Mouse (Mus musculus): ENCODE measurements around the gene Psip1. TPM values are rescaled to one million over a fixed set of nuclear protein-coding genes. Genes with fewer than 3 reads are reported as not detected.
A peak's percentile ranks its signal among the peaks of the same experiment; 100 is the strongest.
"Not testable (repeated sequence)": the region's sequence is repeated elsewhere in the genome, so short reads cannot be mapped to it uniquely, and the experiment has no call there.

The Psip1 gene
- 69.0 and 82.9 TPM in 2 replicates for polyA plus RNA-seq (2015; fragmentation: Nextera tagmentation; extraction: Ambion mirVana)

- Histone ChIP-seq H3K4me2 (ENCODE audit: low read depth, low read length) (peak within 1 kb of the TSS; percentile 90), H3K9ac (ENCODE audit: low read length) (peak within 1 kb of the TSS; percentile 83), H3K27me3 (ENCODE audit: control insufficient read depth, insufficient read depth, low read length) (no peaks in the 10 kb centered on the region), H3K4me3 (ENCODE audit: low read length) (peak within 1 kb of the TSS; percentile 86), H3K9me3 (replicated peaks; ENCODE audit: control insufficient read depth, low read length) (no peaks in the 10 kb centered on the region), H3K27ac (ENCODE audit: low read length) (peak within 1 kb of the TSS; percentile 98), H3K36me3 (ENCODE audit: control insufficient read depth, insufficient read depth) (peaks cover 12% of the 10 kb centered on the region), H3K4me1 (ENCODE audit: control insufficient read depth, insufficient read depth, low read length) (peaks cover 13% of the 10 kb centered on the region)
- ATAC-seq (replicated peaks; ENCODE audit: extremely low read depth, insufficient read depth, low FRiP score), result peak; percentile 87
- WGBS, result under 1% methylated on average over 69 of the region's 86 CpGs
These were observed at the start of gene Psip1 for GRCm38 (mm10) chr4:83486117-83486901. Psip1 (minus strand) TSS chr4:83486459.

GRCm38 (mm10) chr4:83534024-83534423 is 47.8 kb upstream of the Psip1 start:
- no peaks in the 10 kb centered on the region for H3K27me3 ChIP-seq (ENCODE audit: control insufficient read depth, insufficient read depth, low read length)
- no peak overlapping the region for H3K4me2 ChIP-seq (ENCODE audit: low read depth, low read length)
- no peak overlapping the region for H3K9ac ChIP-seq (ENCODE audit: low read length)
- H3K4me1 ChIP-seq (ENCODE audit: control insufficient read depth, insufficient read depth, low read length), result no peaks in the 10 kb centered on the region
- H3K27ac ChIP-seq (ENCODE audit: low read length), result no peak overlapping the region
- ATAC-seq (replicated peaks; ENCODE audit: extremely low read depth, insufficient read depth, low FRiP score), result no peak
- no peak overlapping the region for H3K4me3 ChIP-seq (ENCODE audit: low read length)
- WGBS, result 61% methylated on average over 7 of the region's 7 CpGs
- H3K36me3 ChIP-seq (ENCODE audit: control insufficient read depth, insufficient read depth), result no peaks in the 10 kb centered on the region
- no peaks in the 10 kb centered on the region for H3K9me3 ChIP-seq (replicated peaks; ENCODE audit: control insufficient read depth, low read length)

- Histone ChIP-seq H3K4me1 (ENCODE audit: control insufficient read depth, insufficient read depth, low read length) (no peaks in the 10 kb centered on the region), H3K4me3 (ENCODE audit: low read length) (no peak overlapping the region), H3K36me3 (ENCODE audit: control insufficient read depth, insufficient read depth) (no peaks in the 10 kb centered on the region), H3K9ac (ENCODE audit: low read length) (no peak overlapping the region), H3K9me3 (replicated peaks; ENCODE audit: control insufficient read depth, low read length) (no peaks in the 10 kb centered on the region), H3K4me2 (ENCODE audit: low read depth, low read length) (no peak overlapping the region), H3K27ac (ENCODE audit: low read length) (no peak overlapping the region), H3K27me3 (ENCODE audit: control insufficient read depth, insufficient read depth, low read length) (no peaks in the 10 kb centered on the region)
- WGBS, result 80% methylated on average over 9 of the region's 9 CpGs
- ATAC-seq (replicated peaks; ENCODE audit: extremely low read depth, insufficient read depth, low FRiP score), result no peak
These were observed 47.1 kb upstream of the Psip1 start for GRCm38 (mm10) chr4:83533168-83533911.

GRCm38 (mm10) chr4:83530060-83530459 is 43.8 kb upstream of the Psip1 start:
- H3K4me1 ChIP-seq (ENCODE audit: control insufficient read depth, insufficient read depth, low read length); H3K9ac ChIP-seq (ENCODE audit: low read length); H3K36me3 ChIP-seq (ENCODE audit: control insufficient read depth, insufficient read depth); H3K4me2 ChIP-seq (ENCODE audit: low read depth, low read length); H3K27ac ChIP-seq (ENCODE audit: low read length); H3K27me3 ChIP-seq (ENCODE audit: control insufficient read depth, insufficient read depth, low read length); ATAC-seq (replicated peaks; ENCODE audit: extremely low read depth, insufficient read depth, low FRiP score); H3K9me3 ChIP-seq (replicated peaks; ENCODE audit: control insufficient read depth, low read length); H3K4me3 ChIP-seq (ENCODE audit: low read length): not testable (repeated sequence)
- WGBS, result 94% methylated on average over 4 of the region's 4 CpGs

GRCm38 (mm10) chr4:83527921-83528320 is 41.7 kb upstream of the Psip1 start:
- peaks cover 4% of the 10 kb centered on the region; the same call in 1 of the 2 replicates for H3K9me3 ChIP-seq (replicated peaks; ENCODE audit: control insufficient read depth, low read length)
- H3K36me3 ChIP-seq (ENCODE audit: control insufficient read depth, insufficient read depth), result no peaks in the 10 kb centered on the region
- H3K4me1 ChIP-seq (ENCODE audit: control insufficient read depth, insufficient read depth, low read length), result peaks cover 7% of the 10 kb centered on the region; the same call in 1 of the 2 replicates
- no peak for ATAC-seq (replicated peaks; ENCODE audit: extremely low read depth, insufficient read depth, low FRiP score)
- no peak overlapping the region for H3K9ac ChIP-seq (ENCODE audit: low read length)
- no peak overlapping the region for H3K27ac ChIP-seq (ENCODE audit: low read length)
- no peak overlapping the region for H3K4me3 ChIP-seq (ENCODE audit: low read length)
- no peaks in the 10 kb centered on the region for H3K27me3 ChIP-seq (ENCODE audit: control insufficient read depth, insufficient read depth, low read length)
- H3K4me2 ChIP-seq (ENCODE audit: low read depth, low read length), result no peak overlapping the region

GRCm38 (mm10) chr4:83526988-83527334 is 40.7 kb upstream of the Psip1 start:
- Histone ChIP-seq H3K36me3 (ENCODE audit: control insufficient read depth, insufficient read depth) (no peaks in the 10 kb centered on the region), H3K9me3 (replicated peaks; ENCODE audit: control insufficient read depth, low read length) (peaks cover 4% of the 10 kb centered on the region; the same call in 1 of the 2 replicates), H3K27me3 (ENCODE audit: control insufficient read depth, insufficient read depth, low read length) (no peaks in the 10 kb centered on the region), H3K4me3 (ENCODE audit: low read length) (no peak overlapping the region), H3K27ac (ENCODE audit: low read length) (no peak overlapping the region), H3K4me2 (ENCODE audit: low read depth, low read length) (no peak overlapping the region; the same call in 1 of the 2 replicates), H3K9ac (ENCODE audit: low read length) (no peak overlapping the region), H3K4me1 (ENCODE audit: control insufficient read depth, insufficient read depth, low read length) (peaks cover 7% of the 10 kb centered on the region; the same call in 1 of the 2 replicates)
- 61% methylated on average over 6 of the region's 6 CpGs for WGBS
- no peak for ATAC-seq (replicated peaks; ENCODE audit: extremely low read depth, insufficient read depth, low FRiP score)

- H3K4me1 ChIP-seq (ENCODE audit: control insufficient read depth, insufficient read depth, low read length), result peaks cover 7% of the 10 kb centered on the region; the same call in 1 of the 2 replicates
- H3K9me3 ChIP-seq (replicated peaks; ENCODE audit: control insufficient read depth, low read length), result peaks cover 4% of the 10 kb centered on the region; the same call in 1 of the 2 replicates
- H3K9ac ChIP-seq (ENCODE audit: low read length), result peak overlapping the region; percentile 90
- peak overlapping the region; percentile 91 for H3K4me3 ChIP-seq (ENCODE audit: low read length)
- 12% methylated on average over 13 of the region's 13 CpGs for WGBS
- H3K36me3 ChIP-seq (ENCODE audit: control insufficient read depth, insufficient read depth), result no peaks in the 10 kb centered on the region
- peak overlapping the region; percentile 29; the same call in 1 of the 2 replicates for H3K27ac ChIP-seq (ENCODE audit: low read length)
- no peak for ATAC-seq (replicated peaks; ENCODE audit: extremely low read depth, insufficient read depth, low FRiP score)
- no peaks in the 10 kb centered on the region for H3K27me3 ChIP-seq (ENCODE audit: control insufficient read depth, insufficient read depth, low read length)
- peak overlapping the region; percentile 93 for H3K4me2 ChIP-seq (ENCODE audit: low read depth, low read length)
These were observed 40.2 kb upstream of the Psip1 start for GRCm38 (mm10) chr4:83526270-83526987.

- Histone ChIP-seq H3K36me3 (ENCODE audit: control insufficient read depth, insufficient read depth) (no peaks in the 10 kb centered on the region), H3K4me2 (ENCODE audit: low read depth, low read length) (peak overlapping the region; percentile 93), H3K4me3 (ENCODE audit: low read length) (peak overlapping the region; percentile 91), H3K27me3 (ENCODE audit: control insufficient read depth, insufficient read depth, low read length) (no peaks in the 10 kb centered on the region), H3K4me1 (ENCODE audit: control insufficient read depth, insufficient read depth, low read length) (peaks cover 7% of the 10 kb centered on the region; the same call in 1 of the 2 replicates), H3K9ac (ENCODE audit: low read length) (peak overlapping the region; percentile 90), H3K9me3 (replicated peaks; ENCODE audit: control insufficient read depth, low read length) (peaks cover 4% of the 10 kb centered on the region; the same call in 1 of the 2 replicates), H3K27ac (ENCODE audit: low read length) (peak overlapping the region; percentile 88)
- under 1% methylated on average over 18 of the region's 18 CpGs for WGBS
- peak; percentile 57 for ATAC-seq (replicated peaks; ENCODE audit: extremely low read depth, insufficient read depth, low FRiP score)
These were observed 39.4 kb upstream of the Psip1 start for GRCm38 (mm10) chr4:83525690-83526055.
